Mouse (Mus musculus): ENCODE measurements around the gene Cdkn1c.
A peak's percentile ranks its signal among the peaks of the same experiment; 100 is the strongest.

The Cdkn1c gene

GRCm38 (mm10) chr7:143473347-143474101 is 12.7 kb upstream of the Cdkn1c start, which contains the start of gene Slc22a18:
Gene Slc22a18, plus strand, starts transcription at chr7:143473736.
- DNase-seq (ENCODE audit: low read depth, low spot score), result no peak

- peak; percentile 81 for DNase-seq (ENCODE audit: low read depth, low spot score)
These were observed 9.1 kb upstream of the Cdkn1c start for GRCm38 (mm10) chr7:143469946-143470345.

DNA sequence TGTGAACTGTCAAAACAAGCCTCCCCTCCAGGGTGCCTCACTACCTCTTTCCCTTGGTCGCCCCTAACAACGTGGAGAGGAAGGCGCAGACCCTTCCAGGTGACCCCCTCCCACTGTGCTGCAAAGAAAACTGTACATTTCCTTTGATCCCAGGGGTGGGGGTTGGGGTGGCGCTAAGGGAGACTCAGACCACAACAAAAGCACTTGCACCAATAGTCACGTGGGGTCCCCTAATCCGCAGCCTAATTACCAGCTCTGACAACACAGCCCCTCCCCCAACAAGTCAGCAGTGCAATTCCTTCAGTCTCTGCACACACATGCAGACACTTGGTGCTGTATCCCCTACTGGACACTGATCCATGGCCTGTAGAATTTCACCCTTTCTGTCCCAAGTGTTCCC is 6.9 kb upstream of the Cdkn1c start:
- DNase-seq (ENCODE audit: low read depth, low spot score), result no peak

DNA sequence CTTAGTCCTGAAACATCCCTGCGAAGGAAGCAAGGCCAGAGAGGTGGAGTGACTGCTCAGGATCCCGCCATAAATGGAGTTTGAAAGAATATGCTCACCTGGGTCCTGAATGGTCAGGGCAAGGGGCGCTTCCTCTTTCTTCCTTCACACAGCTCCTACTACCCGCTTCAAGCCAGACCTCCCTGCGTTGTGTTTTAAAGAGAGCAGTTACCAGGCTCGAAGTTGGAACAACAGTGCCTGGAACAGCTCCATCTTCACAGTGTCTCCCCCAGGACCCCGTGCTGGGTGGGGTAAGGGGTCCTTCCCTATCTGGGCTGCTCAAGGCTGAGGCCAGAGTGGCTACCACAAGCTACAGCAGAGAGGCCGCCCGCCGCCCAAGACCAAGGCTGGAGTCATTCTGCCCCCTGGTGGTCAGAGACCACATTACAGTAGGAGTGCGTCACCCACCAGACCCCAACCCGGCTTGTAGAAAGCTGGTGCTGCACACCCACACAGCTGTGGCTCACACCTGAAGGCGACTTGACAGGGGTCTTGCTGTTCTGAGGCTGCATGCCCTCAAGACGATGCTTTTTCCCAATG is 5.3 kb upstream of the Cdkn1c start:
- peak; percentile 61 for DNase-seq (ENCODE audit: low read depth, low spot score)

GRCm38 (mm10) chr7:143464811-143465560 is 4.1 kb upstream of the Cdkn1c start:
- DNase-seq (ENCODE audit: low read depth, low spot score), result no peak

- peak; percentile 77 for DNase-seq (ENCODE audit: low read depth, low spot score)
These were observed 3.1 kb upstream of the Cdkn1c start for GRCm38 (mm10) chr7:143463865-143464415.

DNA sequence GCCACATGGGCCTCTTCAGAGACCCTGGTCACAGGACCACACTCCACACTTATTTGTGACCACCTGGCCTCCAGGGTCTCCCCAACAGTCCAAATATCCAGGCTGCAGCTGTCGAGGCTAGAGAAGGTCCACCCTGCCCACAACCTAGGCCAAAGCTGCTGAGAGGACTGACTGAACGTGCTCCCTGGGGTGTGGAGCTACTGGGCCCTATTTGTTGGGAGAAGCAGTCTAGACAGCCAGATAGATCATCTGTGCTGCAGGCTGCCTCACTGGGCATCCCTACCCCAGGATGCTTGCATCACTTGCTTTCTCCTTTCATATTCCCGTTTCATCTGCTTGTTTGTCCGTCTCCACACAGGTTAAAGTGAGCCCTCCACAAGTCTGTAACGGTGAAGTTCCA is 1.7 kb upstream of the Cdkn1c start:
- no peak for DNase-seq (ENCODE audit: low read depth, low spot score)

GRCm38 (mm10) chr7:143461920-143462319 is 1.1 kb upstream of the Cdkn1c start:
- no peak for DNase-seq (ENCODE audit: low read depth, low spot score)

DNA sequence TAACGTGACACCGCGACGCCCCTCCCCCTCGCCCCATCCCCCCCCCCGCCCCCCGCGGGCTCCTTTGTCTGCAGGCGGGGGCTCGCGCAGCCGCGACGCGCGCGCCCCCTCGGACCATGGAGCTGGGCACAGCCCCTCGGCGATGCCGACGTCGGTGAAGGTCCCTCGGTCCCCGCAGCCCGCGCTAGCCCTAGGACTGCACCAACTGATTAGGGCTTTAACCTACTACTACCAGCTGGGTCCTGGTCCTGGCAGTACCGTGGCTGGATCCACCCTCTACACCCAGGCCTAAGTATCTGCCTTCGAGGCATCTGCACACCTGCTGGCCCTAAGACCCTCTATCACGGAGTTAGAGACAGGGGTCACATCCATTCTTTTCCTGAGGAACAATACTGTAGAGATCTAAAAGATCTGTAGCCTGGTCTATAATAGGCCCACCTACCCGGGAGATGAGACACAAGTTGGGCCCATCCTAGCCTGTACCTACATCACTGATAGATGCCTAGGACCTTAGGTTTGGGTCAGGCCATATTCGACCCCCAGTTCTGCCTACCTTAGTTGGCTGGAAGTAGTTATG is 532 bp upstream of the Cdkn1c start:
- DNase-seq (ENCODE audit: low read depth, low spot score), result no peak

DNA sequence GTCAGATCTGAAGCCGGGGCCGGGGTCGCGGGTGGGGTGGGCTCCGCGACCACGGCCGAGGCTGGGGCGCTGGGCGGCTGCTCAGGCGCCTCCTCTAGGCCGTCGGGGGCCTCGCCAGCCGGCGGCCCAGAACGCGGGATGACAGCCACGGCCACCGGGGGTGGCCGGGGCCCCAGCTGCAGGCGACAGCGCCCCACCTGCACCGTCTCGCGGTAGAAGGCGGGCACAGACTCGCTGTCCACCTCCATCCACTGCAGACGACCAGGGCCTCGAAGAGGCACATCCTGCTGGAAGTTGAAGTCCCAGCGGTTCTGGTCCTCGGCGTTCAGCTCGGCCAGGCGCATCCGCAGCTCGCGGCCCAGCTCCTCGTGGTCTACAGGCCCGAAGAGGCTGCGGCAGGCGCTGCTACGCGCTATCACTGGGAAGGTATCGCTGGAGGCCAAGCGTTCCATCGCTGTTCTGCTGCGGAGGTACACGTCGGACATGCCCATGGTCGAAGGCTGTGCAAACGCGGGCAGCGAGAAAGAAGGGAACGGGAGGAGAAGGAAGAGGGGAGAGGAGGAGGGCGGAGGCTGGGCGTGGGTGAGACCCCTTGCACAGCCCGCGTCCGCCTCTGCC is 524 bp downstream of the Cdkn1c start:
- no peak for DNase-seq (ENCODE audit: low read depth, low spot score)

DNA sequence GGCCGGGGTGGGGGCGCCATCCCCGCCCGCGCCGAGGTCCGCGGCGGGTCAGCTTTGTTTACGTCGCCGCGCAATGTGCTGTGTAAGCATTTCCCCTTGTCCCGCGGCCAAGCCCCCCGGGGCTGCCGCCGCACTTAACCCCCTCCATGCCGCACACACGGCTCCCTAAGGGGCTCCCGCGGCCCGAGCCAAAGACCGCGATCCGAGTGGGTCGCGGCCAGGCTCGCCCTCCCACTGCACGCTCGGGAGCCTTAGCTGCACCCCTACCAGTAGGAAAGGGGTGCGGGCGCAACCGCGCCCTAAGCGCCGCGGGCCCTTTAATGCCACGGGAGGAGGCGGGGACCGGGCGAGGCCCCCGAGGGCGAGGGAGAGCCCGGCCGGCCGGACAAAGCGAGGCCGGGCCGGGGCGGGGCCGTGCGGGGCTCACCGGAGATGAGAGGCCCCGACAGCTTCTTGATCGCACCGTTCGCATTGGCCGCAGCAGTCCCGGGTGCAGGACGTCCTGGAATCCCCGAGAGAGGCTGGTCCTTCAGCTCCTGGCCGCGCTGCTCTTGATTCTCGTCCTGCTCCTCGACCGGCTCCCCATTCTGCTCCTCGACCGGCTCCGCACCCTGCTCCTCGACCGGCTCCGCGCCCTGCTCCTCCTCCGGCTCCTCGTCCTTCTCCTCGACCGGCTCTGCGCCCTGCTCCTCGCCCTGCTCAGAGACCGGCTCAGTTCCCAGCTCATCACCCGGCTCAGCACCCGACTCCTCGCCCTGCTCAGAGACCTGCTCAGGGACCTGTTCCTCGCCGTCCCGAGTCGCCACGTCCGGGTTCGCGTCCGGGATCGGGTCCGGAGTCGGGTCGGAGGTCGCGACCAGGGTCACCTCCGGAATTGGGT is 1.3 kb downstream of the Cdkn1c start:
- DNase-seq (ENCODE audit: low read depth, low spot score), result no peak

DNA sequence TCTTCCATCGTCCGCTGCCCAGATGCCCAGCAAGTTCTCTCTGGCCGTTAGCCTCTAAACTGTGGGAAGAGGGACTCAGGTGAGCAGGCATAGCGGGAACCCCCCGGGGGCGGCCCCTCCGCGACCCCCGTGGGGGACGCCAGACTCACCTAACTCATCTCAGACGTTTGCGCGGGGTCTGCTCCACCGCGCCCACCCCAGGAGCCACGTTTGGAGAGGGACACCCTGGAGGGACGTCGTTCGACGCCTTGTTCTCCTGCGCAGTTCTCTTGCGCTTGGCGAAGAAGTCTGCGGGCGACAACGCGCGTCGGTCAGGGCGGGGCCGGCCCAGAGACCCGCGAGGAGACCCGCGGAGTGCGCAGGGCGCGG is 1.9 kb downstream of the Cdkn1c start:
- no peak for DNase-seq (ENCODE audit: low read depth, low spot score)

- DNase-seq (ENCODE audit: low read depth, low spot score), result peak; percentile 93
These were observed 13.7 kb downstream of the Cdkn1c start for GRCm38 (mm10) chr7:143447130-143447529.

DNA sequence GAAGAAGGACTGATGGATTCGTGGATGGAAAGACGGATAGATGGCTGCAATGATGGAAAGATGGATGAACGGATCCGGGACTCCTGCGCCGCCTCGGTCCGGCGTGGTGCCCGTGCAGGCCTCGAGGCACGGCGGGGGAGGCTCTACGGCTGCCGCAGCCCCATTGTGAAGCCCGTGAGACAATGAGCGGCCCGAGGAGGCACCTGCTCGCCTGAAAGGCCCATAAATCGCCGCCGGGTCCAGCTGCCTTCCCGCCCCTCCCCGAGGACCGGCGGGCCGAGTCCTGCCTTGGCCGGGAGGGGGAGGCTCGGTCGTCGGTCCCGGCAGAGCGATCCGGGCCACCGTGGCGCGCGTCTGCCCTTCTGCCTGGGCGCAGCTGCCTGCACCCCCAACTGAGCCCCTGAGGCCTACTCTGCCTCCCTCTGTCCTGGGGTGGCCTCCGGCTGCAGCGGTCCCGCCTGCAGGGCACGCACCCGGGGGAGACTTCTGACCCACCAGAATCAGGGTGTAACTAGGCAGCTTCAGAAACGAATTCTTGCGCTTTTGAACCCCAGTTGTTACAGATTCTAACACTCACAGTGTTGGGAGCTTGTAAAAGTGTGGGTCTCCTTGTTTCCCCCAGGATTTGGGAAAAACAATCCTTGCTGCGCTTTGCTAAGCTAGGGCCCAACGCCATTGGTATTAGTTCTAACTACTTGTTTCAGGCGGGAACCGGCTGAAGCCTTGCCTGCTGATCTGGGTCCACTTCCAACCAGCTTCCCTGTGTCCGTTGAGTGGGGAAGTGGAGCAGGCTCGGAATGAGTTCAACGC is 15.0 kb downstream of the Cdkn1c start:
- no peak for DNase-seq (ENCODE audit: low read depth, low spot score)

GRCm38 (mm10) chr7:143444955-143445648 is 15.7 kb downstream of the Cdkn1c start:
- peak; percentile 23 for DNase-seq (ENCODE audit: low read depth, low spot score)

DNA sequence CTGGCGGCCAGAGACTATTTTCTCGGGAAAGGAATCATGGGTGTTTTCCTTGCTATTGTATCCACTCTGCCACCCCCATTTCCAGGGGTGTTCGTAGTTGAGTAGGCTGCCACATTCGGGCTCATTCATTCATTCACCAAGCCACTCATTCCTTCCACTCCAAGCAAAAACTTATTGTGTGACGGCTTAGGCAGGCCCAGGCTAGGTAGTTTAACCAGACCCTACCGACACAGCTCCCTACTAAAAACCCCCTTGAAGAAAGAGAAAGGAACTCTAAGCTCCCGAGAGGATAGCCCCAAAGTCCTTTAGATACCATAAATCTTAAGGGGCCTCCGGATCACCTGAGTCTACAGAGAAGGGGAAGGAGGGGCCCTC is 16.3 kb downstream of the Cdkn1c start:
- DNase-seq (ENCODE audit: low read depth, low spot score), result no peak

- no peak for DNase-seq (ENCODE audit: low read depth, low spot score)
These were observed 21.9 kb downstream of the Cdkn1c start for GRCm38 (mm10) chr7:143438965-143439364.

DNA sequence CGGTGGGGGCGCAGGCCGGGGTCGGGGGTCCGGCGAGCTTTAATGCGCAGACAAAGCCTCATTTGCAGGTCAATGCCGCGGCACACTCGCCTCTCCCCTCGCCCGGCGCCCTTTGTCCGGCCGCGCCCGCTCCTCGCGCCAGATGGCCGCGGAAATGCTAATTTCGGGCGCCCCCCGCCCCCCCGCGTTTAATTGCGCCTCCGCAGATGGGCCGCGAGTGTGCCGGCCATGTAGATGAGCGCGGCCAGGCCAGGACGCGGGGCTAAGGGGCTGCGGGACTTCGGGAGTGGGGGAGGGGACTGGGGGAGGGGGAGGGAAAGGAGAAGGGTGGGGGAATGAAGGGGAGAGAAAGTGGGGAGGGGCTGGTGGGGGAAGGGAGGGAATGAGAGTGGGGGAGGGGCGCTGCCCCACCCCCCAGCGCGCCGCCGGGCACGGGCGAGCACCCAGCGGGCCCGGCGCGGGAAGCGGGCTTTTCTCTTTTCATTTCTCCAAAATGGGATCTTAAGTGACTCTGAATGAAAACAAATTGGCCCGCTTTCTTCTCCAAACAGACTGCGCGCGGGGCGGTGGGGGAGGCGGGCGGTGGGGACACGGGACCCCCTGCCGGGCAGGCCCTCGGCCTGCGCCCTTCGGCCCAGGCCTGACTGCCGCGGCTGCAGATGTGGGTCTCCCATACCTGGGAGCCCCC is 22.8 kb downstream of the Cdkn1c start:
- no peak for DNase-seq (ENCODE audit: low read depth, low spot score)

Measured in brain, adult 2 months (tissue).